Mouse (Mus musculus): ENCODE results near the gene Rnf128. TPM values are rescaled to one million over a fixed set of nuclear protein-coding genes. Genes with fewer than 3 reads are reported as not detected.

The Rnf128 gene
- polyA plus RNA-seq, 1 experiment from 2014 or later, result 273 TPM

DNA sequence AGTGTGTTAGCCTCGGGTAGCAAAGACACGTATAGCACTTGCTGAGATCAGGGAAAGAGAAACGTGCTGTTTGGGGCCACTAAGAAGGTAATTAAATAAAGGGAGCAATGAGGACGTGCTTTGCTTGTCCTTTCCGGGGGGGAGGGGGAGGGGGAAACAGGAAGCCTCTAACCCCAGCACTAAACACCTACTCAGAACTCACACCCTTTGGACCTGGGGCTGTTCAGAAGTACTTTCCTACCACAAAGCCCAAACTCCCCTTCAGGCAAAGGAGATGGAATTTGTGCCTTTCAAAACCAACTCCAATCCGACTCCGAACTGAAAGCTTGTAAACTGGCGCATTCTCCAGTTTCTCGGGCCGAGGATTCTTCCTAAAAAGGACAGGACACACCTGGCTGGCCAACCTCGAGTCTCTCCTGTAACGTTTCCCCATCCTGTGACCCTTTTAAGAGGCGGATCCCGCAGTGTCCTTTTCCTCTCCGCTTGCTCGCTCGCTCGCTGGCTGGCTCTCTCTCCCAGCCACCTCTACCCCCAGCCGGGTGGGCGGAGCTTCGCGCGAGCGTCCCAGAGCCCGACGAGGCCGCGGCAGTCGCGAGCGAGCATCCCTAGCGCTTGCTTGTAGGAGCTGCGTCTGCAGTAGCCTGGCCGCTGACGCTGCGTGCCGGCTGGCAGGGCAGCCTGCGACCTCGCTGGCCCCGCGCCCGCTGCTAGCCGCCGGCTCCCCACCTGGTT is 47.1 kb downstream of the Rnf128 start:
- no peaks in the 10 kb centered on the region for H3K9me3 ChIP-seq (ENCODE audit: control insufficient read depth)
- H3K27me3 ChIP-seq (replicated peaks; ENCODE audit: control insufficient read depth, insufficient read depth, low read length), result no peaks in the 10 kb centered on the region
- peak overlapping the region; percentile 65 for H3K9ac ChIP-seq (ENCODE audit: low read depth, low read length)
- peak; percentile 97 for ATAC-seq
- peak overlapping the region; percentile 85 for H3K27ac ChIP-seq (ENCODE audit: low read depth, low read length)
- H3K4me3 ChIP-seq (ENCODE audit: low read depth, low read length), result peak overlapping the region; percentile 60
- peak overlapping the region; percentile 69 for H3K4me2 ChIP-seq (replicated peaks; ENCODE audit: low read depth)
- 16% methylated on average over 44 of the region's 44 CpGs for WGBS
- H3K36me3 ChIP-seq (ENCODE audit: control insufficient read depth, insufficient read depth), result no peaks in the 10 kb centered on the region
- TF ChIP-seq CTCF (IDR thresholded peaks at IDR 0.05; ENCODE audit: low read depth), result peak; percentile 41
- H3K4me1 ChIP-seq (replicated peaks; ENCODE audit: control insufficient read depth, insufficient read depth, low read length), result no peaks in the 10 kb centered on the region

- H3K9me3 ChIP-seq (ENCODE audit: control insufficient read depth), result no peaks in the 10 kb centered on the region
- peak overlapping the region; percentile 60 for H3K4me3 ChIP-seq (ENCODE audit: low read depth, low read length)
- H3K27me3 ChIP-seq (replicated peaks; ENCODE audit: control insufficient read depth, insufficient read depth, low read length), result no peaks in the 10 kb centered on the region
- peak overlapping the region; percentile 85 for H3K27ac ChIP-seq (ENCODE audit: low read depth, low read length)
- H3K36me3 ChIP-seq (ENCODE audit: control insufficient read depth, insufficient read depth), result no peaks in the 10 kb centered on the region
- WGBS, result 19% methylated on average over 54 of the region's 54 CpGs
- TF ChIP-seq CTCF (IDR thresholded peaks at IDR 0.05; ENCODE audit: low read depth), result no peak
- ATAC-seq, result peak; percentile 60
- H3K9ac ChIP-seq (ENCODE audit: low read depth, low read length), result peak overlapping the region; percentile 65
- no peaks in the 10 kb centered on the region for H3K4me1 ChIP-seq (replicated peaks; ENCODE audit: control insufficient read depth, insufficient read depth, low read length)
- peak overlapping the region; percentile 69 for H3K4me2 ChIP-seq (replicated peaks; ENCODE audit: low read depth)
Measured at GRCm38 (mm10) chrX:139610765-139611300, 47.7 kb downstream of the Rnf128 start.

DNA sequence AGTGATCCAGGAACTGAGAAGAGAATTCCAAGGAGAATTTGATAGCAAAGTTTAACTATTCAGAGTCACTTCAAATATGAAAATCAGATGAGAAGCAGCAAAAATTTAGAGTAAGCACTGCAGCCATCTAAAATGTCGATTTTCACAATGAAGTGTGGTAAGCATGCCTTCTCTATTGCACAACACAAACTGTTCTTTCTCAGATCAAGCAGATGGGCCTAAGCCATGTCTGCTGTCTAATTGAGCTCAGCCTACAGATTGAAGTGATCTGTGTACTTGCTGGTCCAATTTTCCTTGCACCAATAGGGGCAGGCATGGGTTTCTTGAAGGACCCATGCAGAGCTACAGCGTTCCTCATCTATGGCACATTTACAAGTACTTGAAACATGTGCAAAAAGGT is 51.6 kb downstream of the Rnf128 start:
- Histone ChIP-seq H3K4me3 (ENCODE audit: low read depth, low read length) (no peak overlapping the region), H3K4me1 (replicated peaks; ENCODE audit: control insufficient read depth, insufficient read depth, low read length) (no peaks in the 10 kb centered on the region), H3K9ac (ENCODE audit: low read depth, low read length) (no peak overlapping the region), H3K9me3 (ENCODE audit: control insufficient read depth) (no peaks in the 10 kb centered on the region), H3K27ac (ENCODE audit: low read depth, low read length) (no peak overlapping the region), H3K4me2 (replicated peaks; ENCODE audit: low read depth) (no peak overlapping the region), H3K27me3 (replicated peaks; ENCODE audit: control insufficient read depth, insufficient read depth, low read length) (no peaks in the 10 kb centered on the region), H3K36me3 (ENCODE audit: control insufficient read depth, insufficient read depth) (no peaks in the 10 kb centered on the region)
- TF ChIP-seq CTCF (IDR thresholded peaks at IDR 0.05; ENCODE audit: low read depth), result no peak
- ATAC-seq, result no peak
- WGBS, result 63% methylated on average over 2 of the region's 2 CpGs

DNA sequence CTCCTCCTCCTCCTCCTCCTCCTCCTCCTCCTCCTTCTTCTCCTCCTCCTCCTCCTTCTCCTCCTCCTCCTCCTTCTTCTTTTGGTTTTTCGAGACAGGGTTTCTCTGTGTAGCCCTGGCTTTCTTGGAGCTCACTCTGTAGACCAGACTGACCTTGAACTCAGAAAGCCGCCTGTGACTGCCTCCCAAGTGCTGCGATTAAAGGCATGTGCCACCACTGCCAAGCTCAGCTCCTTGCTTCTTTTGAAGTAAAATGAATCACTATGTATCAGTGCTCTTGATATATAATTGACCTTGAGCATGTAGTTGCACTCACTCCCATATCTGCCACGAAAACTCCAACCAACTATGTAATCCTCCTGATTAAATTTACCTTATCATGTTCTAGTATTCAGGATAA is 59.0 kb downstream of the Rnf128 start:
- Histone ChIP-seq H3K4me3 (ENCODE audit: low read depth, low read length) (no peak overlapping the region), H3K27me3 (replicated peaks; ENCODE audit: control insufficient read depth, insufficient read depth, low read length) (no peaks in the 10 kb centered on the region), H3K4me2 (replicated peaks; ENCODE audit: low read depth) (no peak overlapping the region), H3K9ac (ENCODE audit: low read depth, low read length) (no peak overlapping the region), H3K36me3 (ENCODE audit: control insufficient read depth, insufficient read depth) (no peaks in the 10 kb centered on the region), H3K9me3 (ENCODE audit: control insufficient read depth) (no peaks in the 10 kb centered on the region), H3K4me1 (replicated peaks; ENCODE audit: control insufficient read depth, insufficient read depth, low read length) (no peaks in the 10 kb centered on the region), H3K27ac (ENCODE audit: low read depth, low read length) (no peak overlapping the region)
- no peak for TF ChIP-seq CTCF (IDR thresholded peaks at IDR 0.05; ENCODE audit: low read depth)
- no peak for ATAC-seq
- WGBS, result 82% methylated on average over 3 of the region's 4 CpGs

GRCm38 (mm10) chrX:139634758-139635157 is 71.6 kb downstream of the Rnf128 start:
- H3K4me3 ChIP-seq (ENCODE audit: low read depth, low read length), result no peak overlapping the region
- H3K9me3 ChIP-seq (ENCODE audit: control insufficient read depth), result no peaks in the 10 kb centered on the region
- H3K27ac ChIP-seq (ENCODE audit: low read depth, low read length), result no peak overlapping the region
- WGBS, result 51% methylated on average over 4 of the region's 4 CpGs
- no peaks in the 10 kb centered on the region for H3K27me3 ChIP-seq (replicated peaks; ENCODE audit: control insufficient read depth, insufficient read depth, low read length)
- TF ChIP-seq CTCF (IDR thresholded peaks at IDR 0.05; ENCODE audit: low read depth), result no peak
- no peaks in the 10 kb centered on the region for H3K4me1 ChIP-seq (replicated peaks; ENCODE audit: control insufficient read depth, insufficient read depth, low read length)
- no peak overlapping the region for H3K4me2 ChIP-seq (replicated peaks; ENCODE audit: low read depth)
- peak; percentile 53; the same call in 1 of the 2 replicates for ATAC-seq
- H3K9ac ChIP-seq (ENCODE audit: low read depth, low read length), result no peak overlapping the region
- H3K36me3 ChIP-seq (ENCODE audit: control insufficient read depth, insufficient read depth), result no peaks in the 10 kb centered on the region

GRCm38 (mm10) chrX:139639744-139640143 is 76.6 kb downstream of the Rnf128 start:
- Histone ChIP-seq H3K4me2 (replicated peaks; ENCODE audit: low read depth) (0 out of 2 replicates have a peak overlapping the region, but pooled peaks have one; percentile 2), H3K36me3 (ENCODE audit: control insufficient read depth, insufficient read depth) (no peaks in the 10 kb centered on the region), H3K4me1 (replicated peaks; ENCODE audit: control insufficient read depth, insufficient read depth, low read length) (no peaks in the 10 kb centered on the region), H3K9ac (ENCODE audit: low read depth, low read length) (no peak overlapping the region), H3K27me3 (replicated peaks; ENCODE audit: control insufficient read depth, insufficient read depth, low read length) (no peaks in the 10 kb centered on the region), H3K9me3 (ENCODE audit: control insufficient read depth) (no peaks in the 10 kb centered on the region), H3K27ac (ENCODE audit: low read depth, low read length) (no peak overlapping the region), H3K4me3 (ENCODE audit: low read depth, low read length) (no peak overlapping the region)
- no peak for TF ChIP-seq CTCF (IDR thresholded peaks at IDR 0.05; ENCODE audit: low read depth)
- WGBS, result 46% methylated on average over 2 of the region's 2 CpGs
- no peak for ATAC-seq

All from intestine, postnatal 0 days (tissue).